Mouse (Mus musculus): ENCODE measurements around the gene Hey2. TPM values are rescaled to one million over a fixed set of nuclear protein-coding genes. Genes with fewer than 3 reads are reported as not detected.
A peak's percentile ranks its signal among the peaks of the same experiment; 100 is the strongest.

Gene Hey2
- 1.7 and 3.0 TPM in 2 replicates for total RNA-seq (2021)
- long read RNA-seq, experiment 1, partial matches to known transcripts: 0 of 1 reads
- long read RNA-seq, experiment 1, other reads (novel, unspliced or antisense): 0 of 1 reads
- long read RNA-seq, experiment 2: 0 reads

DNA sequence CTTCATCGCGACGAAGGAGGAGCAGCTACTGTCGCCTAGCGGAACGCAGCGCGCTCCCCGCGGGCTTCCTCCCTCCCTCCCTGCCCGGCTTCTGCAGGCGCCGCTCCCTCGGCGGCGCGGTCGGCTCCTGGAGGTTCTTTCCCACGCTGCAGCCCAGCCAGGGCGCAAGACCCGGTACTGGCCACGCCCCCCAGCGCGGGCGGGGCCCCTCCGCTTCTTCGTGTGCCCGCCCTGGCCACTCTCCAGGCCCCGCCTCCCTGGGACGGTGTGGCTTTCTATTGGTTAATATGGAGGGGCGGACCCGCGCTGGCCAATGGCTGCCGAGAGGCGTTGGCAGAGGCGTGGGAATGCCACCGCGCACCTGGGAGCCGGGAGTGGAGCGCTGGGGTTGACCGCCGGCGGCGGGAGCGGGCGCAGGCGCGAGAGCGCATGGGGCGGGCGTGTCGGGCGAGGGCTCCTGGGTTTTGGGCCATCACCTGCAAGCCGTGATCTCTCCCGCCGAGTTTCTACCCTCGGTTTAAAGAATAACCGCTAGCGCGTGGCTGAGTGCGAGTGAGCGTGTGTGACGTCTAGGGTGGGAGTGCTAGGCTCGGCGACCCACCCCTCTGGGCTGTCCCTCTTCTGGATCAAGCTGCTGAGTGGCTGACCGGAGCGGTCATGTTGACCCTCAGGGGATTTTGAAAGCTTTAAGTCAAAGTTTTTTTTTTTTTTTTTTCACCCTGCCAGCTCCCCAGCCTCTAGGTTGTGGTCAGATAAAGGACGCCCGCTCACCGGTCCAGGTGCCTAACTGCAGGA lies at the start of gene Hey2:
Gene Hey2 (minus strand): TSS at position 159 of the 795 bp plus-strand sequence.
- peak; percentile 98 for DNase-seq

DNA sequence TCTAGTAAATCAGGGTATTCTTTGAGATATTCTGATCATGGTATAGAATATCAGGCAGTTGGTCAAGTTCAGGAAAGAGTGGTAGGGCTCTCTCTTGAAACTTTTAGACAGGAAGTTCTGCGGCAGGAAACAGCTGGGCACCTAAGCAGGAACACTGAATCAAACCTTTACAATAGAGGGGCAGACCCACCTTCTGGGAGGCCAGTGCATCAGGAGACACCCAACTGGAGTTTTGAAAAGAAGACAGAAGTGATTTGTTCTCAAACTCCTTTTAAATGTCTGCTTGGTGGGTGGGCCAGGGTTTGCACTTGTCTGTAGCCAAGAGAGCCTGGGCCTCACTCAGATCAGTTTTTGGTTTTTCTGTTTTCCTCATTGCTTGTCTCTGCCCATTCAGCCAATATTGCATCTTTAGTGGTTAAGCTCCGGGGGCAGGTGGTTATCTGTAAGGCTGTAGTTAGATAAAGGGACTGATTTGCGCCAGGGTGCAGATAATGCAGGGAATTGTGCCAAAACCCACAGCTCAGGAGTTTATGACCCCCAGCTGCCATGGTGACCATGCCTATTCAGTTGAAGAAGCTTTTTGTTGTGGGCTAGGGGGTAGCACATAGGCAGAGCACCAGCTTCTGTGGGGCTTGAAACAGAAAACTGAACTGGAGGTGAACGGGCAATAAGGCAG lies 40.6 kb upstream of the Hey2 start:
- no peak for DNase-seq

DNA sequence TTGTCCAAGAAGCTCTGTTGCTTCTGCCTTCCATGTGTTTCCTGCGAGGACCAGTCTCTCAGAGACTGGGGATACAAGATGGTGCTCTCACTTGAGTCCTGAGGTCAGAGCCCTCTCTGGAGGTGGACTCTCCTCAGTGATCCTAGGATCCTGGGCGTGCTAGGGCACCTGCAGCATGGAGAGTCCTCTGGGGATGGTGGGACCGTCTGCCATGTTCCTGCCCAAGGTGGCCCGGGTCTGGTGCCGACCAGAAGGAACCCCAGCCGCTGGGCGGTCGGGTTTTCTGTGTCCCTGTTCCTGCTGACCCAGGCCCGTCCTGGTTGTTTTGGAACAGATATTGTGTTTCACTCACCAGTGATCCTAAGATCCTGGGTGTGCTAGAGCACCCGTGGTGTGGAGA lies 38.5 kb upstream of the Hey2 start:
- no peak for DNase-seq

DNA sequence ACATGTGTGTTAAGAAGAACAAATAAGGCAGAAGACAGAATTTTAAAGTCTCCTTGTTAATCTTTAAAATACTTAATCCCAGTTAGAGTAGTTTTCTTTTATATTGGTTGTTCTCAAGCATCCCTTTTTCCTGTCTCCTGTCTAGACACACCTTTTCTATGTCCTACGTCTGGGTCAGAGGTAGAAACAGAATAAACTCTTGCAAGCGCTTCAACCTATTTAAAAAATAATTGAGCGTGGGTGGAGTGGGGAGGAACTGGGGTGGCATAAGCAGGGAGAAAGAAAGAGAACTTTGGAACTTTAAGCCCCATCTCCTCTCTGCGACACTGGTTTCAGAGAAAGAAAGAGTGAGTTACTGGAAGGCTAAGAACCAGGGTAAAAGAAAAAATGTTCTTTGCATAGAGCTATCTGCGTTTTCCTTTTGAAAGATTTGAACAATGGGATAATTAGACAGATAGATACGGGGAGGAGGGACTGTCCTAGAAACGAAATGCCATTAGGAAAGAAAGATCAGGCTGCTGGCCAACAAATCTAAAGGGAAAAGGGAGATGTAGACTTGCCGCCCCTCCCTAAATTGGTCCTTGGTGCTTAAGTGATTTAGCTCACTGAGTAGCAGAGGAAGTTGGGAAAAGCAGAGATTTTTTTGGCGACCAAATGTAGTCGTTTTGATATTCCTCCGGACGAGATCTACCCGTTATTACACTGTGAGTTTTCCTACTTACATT lies 2.7 kb upstream of the Hey2 start:
- no peak for DNase-seq

DNA sequence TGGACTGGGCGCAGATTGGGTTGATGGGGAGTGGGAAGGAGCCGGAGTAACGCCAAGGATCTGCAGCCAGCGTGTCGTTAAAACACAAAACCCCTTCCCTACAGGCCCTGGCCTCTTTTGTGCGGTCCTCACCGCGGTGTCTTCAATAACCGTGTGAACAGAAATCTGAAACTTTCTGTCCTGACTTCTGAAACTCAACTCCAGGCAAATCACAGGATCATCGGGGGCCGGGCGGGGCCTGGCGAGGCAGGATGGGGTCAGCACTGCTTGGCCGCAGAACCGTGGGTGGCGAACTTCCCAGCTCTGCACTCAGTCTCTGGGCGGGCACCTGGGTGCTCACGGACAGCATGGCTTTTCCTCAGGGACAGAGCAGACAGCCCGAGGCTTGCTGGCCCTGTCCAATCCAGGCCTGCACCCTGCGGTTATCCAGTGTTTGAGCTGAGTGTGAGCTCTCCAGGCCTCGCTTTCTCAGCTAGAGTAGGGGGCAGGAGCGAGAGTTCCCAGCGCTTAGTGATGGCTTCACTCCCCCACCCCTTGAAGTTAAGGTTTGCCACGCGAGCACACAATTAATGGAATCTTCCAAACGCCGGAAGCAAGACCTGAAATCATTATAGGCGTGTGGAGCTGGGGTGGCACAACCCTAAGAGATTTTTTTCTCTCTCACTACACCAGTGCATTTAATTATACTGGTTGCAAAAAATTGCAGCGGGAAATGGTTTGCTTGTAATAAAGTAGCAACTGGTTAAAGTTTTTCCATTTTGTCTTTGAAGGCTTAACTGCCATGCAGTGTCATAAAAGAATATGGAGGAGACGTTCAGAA lies 1.8 kb upstream of the Hey2 start:
- DNase-seq: peak; percentile 17

DNA sequence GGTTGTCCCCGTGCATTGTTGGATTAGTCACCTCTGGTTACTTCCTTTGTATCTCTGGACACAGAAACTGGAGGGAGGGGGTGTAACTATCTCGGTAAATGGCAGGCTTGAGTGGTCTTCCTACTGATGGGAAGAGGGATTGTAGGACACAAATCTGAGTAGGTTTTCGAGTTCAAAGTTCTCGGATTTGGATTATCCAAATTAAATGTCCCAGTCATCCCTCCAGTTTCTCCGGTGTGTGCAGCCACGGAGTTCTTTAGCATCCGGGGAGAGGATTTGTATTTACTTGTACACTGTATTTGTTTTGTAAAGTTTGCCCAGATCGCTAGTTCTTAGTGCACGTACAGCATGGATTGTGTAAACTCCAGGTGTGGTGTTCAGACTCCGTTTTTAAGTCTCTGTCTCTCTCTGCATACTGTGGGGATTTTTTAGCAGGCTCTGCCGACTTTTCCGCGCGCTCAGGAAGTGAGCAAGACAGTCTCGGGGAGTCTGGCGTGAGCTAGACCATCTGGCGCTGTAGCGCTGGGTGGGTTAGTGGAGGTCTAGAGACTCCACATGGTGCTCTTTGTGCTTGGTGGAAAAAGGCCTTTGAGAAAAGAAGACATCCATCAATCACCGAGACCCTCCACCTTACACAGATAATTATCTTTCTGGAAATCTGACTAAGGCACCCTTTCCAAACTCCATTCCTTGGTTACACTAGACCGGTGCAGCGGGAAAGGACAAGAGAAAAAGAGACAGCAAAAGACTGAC lies 1.0 kb upstream of the Hey2 start:
- peak; percentile 8 for DNase-seq

DNA sequence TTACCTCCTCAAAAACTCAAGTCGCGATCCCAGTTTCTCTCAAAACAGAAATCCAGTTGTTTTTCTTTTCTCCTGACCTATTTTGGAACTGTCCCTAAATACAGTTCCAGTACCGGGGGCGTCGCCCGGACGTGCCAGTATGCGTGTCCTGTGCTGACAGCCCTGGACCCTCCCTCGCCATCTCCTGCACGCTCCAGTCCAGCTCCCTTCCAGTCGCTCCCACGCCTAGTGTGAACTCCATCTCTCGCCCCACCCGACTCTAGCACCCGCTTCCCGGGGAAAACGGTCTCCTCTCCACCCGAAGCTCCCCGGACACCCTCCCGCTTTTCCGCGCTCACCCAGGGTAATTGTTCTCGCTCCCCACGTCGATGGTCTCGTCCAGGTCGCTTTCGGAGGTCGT lies 373 bp downstream of the Hey2 start:
- no peak for DNase-seq

DNA sequence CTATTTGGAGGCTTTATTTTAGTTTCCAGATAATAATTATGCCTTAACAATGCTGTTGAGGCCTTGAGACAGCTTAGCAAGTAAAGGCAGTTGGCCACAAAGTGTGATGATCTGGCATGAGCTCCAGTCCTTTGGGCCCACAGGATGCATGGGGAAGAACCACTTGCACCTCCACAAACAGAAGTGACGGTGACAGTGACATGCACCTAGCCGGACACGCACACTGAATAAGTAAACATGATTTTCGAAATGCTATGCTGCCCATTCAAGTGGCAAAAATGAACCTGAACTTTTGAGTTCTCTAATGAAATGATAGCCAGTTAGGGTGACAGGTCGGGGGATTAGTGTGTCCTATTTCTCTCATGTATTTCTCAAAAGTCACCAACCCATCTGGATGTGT lies 1.8 kb downstream of the Hey2 start:
- no peak for DNase-seq

DNA sequence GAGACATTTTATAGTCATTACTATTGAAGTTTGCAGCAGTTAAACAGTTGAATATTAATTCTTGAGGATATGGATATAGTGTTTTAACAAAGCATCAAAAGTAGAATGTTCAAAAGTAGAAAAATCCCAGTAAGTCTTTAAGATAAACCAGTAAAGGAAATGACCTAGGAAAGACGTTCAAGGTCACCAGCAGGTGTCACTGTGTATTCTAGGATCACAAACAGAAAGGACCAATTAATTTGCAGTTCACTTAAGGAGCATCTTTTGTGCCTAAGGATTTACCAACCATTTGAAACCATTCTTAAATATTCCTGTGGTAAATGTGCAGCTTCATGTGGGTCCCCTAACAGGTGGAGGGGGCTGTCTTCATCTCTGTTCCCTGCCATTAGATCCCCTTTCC lies 4.4 kb downstream of the Hey2 start:
- peak; percentile 15 for DNase-seq

DNA sequence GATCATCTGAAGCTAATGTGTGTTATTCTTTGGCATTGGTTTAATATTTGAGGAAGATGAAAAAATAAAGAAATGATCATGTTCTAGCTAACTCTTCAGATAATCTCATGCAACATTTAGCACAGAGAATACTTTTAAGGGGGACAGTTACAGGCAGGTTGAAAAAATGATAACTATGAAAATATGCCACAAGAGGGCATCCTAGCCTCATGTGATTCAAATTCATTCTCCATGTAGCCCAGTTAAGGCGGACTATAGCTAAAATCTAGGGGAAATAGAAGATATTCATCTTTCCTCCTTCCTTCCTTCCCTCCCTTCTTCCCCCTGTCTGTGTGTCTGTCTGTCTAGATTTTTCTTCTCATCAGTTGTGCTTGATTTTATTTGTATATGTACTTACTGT lies 17.6 kb downstream of the Hey2 start:
- peak; percentile 23 for DNase-seq

DNA sequence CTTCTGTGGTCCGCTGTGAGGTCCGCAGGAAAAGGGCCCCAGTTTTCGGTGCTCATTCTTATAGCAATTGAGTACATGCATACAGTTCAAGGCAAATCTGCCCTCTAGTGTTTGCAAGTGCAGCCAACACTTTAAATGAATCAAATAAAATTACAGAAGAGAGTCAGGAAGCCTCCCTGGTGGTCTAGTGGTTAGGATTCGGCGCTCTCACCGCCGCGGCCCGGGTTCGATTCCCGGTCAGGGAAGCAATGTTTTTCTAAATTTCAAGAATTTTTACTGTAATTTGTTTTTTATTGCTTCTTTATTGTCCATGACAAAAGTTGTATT lies 31.7 kb downstream of the Hey2 start:
- DNase-seq: peak; percentile 75

DNA sequence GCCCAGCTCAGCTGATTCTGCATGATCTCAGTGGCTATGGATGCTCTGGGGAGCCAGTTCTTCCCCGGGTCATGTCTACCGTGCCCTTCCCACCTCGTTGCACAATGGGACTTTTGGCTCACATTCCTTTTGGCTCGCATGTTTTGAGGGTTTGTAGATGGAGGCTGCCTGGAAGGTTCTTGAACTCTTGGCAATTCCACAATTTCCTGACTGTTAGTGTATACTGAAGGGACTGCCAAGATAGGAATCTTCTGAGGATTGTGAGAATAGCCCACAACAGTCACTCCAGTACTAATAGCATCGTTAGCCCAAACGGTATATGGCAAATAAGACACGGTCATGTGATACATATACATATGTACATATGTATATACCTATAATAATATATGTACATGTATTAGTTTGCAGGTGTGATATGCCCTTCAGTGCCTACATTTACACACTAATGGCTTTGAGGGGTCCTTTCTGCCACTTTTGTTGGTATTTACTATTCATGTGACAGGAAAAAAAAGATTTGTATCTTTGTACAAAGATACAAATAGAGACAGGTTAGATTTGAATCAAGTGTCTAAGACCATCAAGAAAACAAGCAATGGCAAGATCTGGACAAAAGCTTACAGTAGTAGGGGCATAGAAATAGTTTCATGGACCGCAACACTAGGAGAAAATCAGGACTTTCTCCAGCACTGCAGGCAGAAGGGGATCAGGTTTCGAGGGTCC lies 32.2 kb downstream of the Hey2 start:
- DNase-seq: peak; percentile 54

DNA sequence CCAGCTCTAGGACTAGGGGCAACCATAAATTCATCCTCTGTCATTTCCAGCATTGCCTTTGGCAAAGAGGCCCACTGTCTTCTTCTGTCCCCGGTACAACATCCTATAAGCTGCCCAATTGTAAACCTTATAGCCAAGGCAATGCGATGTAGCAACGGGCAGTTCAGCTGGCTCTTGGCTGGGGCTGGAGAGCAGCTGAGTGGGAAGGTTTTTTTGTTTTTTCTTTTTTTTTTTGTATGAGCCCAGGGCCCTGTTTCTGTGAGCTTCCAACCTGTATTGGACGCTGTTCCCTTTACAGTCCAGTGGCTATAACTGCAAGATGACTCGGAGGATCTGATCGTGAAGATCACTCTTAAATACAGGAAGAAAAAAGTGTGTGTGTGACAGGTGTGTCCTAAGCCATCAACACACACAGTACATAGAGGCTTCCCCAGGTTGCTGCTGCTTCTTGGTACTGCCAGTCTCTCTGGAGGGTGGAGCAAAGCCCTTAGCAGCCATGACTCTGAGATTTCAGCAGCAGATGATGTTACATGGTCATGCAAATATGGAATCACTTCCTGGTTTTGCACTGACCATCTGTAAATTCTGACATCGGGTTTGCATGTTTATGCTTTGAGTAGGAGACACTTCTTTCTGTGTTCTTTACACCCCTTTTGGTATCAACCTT lies 38.9 kb downstream of the Hey2 start:
- DNase-seq: peak; percentile 9

DNA sequence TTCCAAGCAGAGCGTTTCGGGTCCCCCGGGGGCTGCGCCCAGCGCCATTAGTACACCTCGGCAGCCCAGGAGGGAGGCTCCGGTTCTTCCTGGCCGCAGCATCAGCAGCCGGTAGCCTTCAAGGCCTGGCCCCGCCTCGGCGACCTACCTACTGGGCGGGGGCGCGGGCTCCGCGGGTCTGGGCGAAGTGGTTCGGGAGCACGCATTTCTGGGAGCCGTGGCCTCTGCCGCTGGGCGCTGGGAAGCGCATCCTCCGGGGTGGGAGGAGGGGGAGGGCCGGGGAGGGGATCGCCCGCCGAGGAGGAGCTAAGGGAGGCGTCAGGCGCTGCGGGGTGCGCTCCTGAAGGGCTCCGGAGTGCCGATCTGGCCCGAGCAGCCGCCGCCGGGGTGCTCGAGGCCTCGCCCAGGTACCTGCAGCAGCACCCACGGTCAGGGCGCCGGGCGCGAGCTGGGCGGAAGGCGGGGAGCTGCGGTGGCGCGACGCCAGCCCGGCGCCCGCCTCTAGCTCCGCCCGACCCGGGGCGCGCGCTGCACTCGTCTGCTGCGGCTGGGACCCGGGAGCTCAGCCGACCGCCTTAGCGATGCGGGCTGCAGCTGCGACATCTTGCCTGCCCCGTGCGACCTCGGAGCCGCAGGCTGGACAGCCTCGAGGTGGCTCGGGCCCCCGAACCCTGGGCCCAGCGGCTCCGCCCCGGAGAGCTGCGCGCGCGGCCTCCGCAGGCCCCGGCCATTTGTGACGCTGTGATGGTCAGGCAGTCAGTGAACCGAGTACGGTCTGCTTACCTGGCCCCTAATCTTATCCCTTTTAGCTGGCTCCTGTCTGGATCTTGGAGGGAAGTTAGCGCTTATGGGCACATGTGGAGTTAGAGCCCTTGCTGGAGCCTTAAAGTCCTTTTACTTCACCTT lies 39.7 kb downstream of the Hey2 start, which contains the start of gene Ncoa7:
Gene Ncoa7 (minus strand): TSS at position 646 of the 906 bp plus-strand sequence.
- peak; percentile 90 for DNase-seq

DNA sequence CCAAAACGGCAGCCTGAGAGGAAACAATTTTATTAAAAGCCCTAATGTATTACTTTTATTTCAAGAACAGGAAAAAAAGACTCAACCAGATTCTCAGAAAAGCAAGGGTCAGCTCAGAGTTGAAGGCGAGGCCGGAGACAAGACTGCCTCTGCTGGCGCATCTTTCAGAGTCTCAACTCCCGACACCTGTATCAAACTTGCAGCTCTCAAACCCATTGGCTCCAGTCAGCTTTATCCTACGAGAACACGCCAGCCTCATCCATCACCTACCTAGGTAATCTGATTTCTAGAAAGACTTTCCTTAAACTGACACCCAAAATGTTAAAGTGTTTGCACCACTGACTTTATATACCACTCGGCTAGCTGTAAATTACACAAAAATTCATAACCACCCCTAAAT lies 40.6 kb downstream of the Hey2 start:
- DNase-seq: peak; percentile 21

DNA sequence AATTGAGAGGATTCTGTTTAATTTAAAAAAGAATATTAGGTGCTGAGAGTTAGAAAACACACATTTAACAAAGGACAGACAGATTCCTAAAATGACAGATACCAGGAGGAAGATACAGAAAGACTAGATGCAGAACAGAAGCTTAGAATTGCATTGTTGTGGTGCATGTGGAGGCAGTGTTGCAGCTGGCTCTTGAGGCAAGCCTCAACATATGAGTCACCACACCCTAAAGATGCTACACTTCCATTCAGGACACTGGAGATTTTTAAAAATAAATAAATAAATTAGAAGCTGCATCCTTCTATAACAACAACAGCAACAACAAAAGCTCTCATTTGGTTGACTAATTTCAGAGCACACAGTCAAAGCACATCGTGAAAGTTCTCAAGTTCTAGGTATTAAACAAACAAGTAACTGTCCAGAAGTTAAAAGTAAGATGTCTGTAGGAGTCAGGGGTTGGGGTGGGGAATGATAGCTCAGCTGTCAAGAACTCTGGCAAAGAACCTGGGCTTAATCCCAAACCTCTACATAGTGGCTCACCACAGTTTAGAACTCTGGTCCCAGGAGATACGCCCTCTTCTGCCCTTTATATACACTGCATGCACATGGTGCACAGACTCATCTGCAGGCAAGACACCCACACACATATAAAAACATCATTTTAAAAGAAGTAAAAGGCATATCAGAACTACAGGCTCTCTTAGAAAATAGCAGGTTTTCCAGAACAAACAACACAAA lies 42.7 kb downstream of the Hey2 start:
- DNase-seq: no peak

DNA sequence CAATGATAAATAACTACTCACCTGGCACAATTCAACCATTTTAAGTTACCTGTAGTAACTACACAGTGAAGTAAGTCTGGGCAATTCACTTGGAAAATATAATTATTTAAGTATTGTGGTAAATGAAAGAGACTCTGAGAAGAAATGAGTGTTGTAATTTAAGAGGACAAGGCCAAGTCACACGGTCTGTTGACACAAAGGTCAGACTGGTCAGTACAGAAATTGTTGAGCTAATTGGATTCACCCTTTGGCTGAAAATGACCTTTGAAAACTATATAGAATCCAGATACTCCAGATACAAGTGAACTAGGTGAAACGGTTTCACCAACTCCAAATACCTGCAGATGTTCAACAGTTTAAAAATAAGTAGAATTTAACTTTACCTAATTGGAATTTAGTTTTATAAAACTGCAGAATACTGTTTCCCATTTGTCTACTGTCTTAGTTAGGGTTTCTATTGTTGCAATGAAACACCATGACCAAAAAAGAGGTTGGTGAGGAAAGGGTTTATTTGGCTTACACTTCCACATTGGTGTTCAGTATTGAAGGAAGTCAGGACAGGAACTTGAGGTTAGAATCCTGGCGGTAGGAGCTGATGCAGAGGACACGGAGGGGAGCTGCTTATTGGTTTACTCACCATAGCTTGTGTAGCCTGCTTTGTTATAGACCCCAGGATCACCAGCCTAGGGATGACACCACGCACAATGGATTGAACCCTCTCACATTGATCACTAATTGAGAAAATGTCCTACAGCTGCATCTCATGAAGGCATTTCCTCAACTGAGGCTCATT lies 45.9 kb downstream of the Hey2 start:
- no peak for DNase-seq

All from adrenal gland, postnatal 14 days (tissue).